Mouse (Mus musculus) megakaryocyte, embryonic 14.5 days (primary cell): ENCODE results near the gene Parg. TPM values are rescaled to one million over a fixed set of nuclear protein-coding genes. Genes with fewer than 3 reads are reported as not detected.
A peak's percentile ranks its signal among the peaks of the same experiment; 100 is the strongest.

ENCODE experiments used
- H3K27me3 ChIP-seq: replicated peaks from 2 replicates; pipeline ENCODE3; 2012; ENCODE audit warnings: inconsistent platforms
- H3K36me3 ChIP-seq: replicated peaks from 2 replicates; pipeline ENCODE3; 2012; ENCODE audit warnings: low read length, inconsistent platforms, mixed read lengths
- H3K4me1 ChIP-seq: 2 replicates; pipeline ENCODE4 v1.6.1; 2012; ENCODE audit warnings: inconsistent platforms
- H3K4me3 ChIP-seq: replicated peaks from 2 replicates; pipeline ENCODE3; 2012; ENCODE audit warnings: moderate library complexity, mild to moderate bottlenecking, inconsistent platforms
- H3K9me3 ChIP-seq: 2 replicates; pipeline ENCODE4 v1.6.1; 2012; ENCODE audit warnings: inconsistent platforms
- FLI1 ChIP-seq: IDR thresholded peaks from 2 replicates; pipeline ENCODE4 v1.6.1; 2012; ENCODE audit warnings: low read length, inconsistent platforms, mixed read lengths
- GATA1 ChIP-seq: IDR thresholded peaks from 3 replicates; pipeline ENCODE4 v1.6.1; 2012; ENCODE audit warnings: mixed read lengths, low read length, inconsistent platforms, borderline replicate concordance
- polyA plus RNA-seq: library from polyadenylated mRNA; stranded (reverse); fragments of >175 nt; gene quantifications from 2 replicates; pipeline ENCODE4 v1.2.3, GENCODE M21; 2012; ENCODE audit warnings: low replicate concordance; ENCODE audit not compliant: insufficient read depth

Parg gene
- polyA plus RNA-seq, 1 experiment: 4.6 TPM

GRCm38 (mm10) chr14:32311381-32312035 is 109.8 kb downstream of the Parg start:
- H3K36me3 ChIP-seq: no peaks in the 10 kb centered on the region
- TF ChIP-seq FLI1 (no peak), GATA1 (no peak)
- H3K4me1 ChIP-seq: no peaks in the 10 kb centered on the region
- H3K27me3 ChIP-seq: peaks cover 1% of the 10 kb centered on the region
- H3K9me3 ChIP-seq: no peaks in the 10 kb centered on the region
- no peak overlapping the region for H3K4me3 ChIP-seq

GRCm38 (mm10) chr14:32317822-32318221 is 116.1 kb downstream of the Parg start:
- Histone ChIP-seq H3K9me3 (no peaks in the 10 kb centered on the region), H3K4me1 (peaks cover 11% of the 10 kb centered on the region), H3K27me3 (peaks cover 13% of the 10 kb centered on the region), H3K36me3 (no peaks in the 10 kb centered on the region), H3K4me3 (no peak overlapping the region)
- no peak for TF ChIP-seq FLI1
- no peak for TF ChIP-seq GATA1

- Histone ChIP-seq H3K9me3 (no peaks in the 10 kb centered on the region), H3K36me3 (no peaks in the 10 kb centered on the region), H3K4me3 (peak within 1 kb of the TSS; percentile 89), H3K4me1 (peaks cover 11% of the 10 kb centered on the region), H3K27me3 (peaks cover 30% of the 10 kb centered on the region)
- TF ChIP-seq FLI1 (no peak), GATA1 (no peak)
These were observed 120.3 kb downstream of the Parg start, which contains the start of gene Ogdhl for GRCm38 (mm10) chr14:32321732-32322685. Gene Ogdhl (plus strand): TSS chr14:32322019.

DNA sequence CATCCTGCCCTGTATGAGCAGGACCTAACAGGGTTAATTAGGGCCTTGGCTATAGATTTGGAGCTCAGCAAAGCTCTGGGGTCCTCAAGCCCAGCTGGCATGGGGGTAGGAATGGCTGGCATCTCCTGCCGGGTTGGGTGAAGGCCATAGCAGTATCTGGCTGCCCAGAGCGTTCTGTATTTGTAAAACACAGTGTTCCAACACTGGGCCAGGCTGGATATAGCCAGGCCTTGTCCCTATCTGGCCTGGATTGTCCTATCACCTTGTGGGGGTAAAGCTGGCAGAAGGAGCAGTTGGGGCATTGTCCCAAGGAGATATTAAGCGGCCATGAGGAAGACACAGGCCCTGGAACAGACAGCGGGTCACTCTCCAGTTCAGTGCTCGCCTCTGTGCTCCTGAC is 121.5 kb downstream of the Parg start:
- no peaks in the 10 kb centered on the region for H3K9me3 ChIP-seq
- H3K4me3 ChIP-seq: no peak overlapping the region
- TF ChIP-seq FLI1 (no peak), GATA1 (no peak)
- H3K27me3 ChIP-seq: peaks cover 35% of the 10 kb centered on the region
- H3K36me3 ChIP-seq: no peaks in the 10 kb centered on the region
- peaks cover 11% of the 10 kb centered on the region for H3K4me1 ChIP-seq

DNA sequence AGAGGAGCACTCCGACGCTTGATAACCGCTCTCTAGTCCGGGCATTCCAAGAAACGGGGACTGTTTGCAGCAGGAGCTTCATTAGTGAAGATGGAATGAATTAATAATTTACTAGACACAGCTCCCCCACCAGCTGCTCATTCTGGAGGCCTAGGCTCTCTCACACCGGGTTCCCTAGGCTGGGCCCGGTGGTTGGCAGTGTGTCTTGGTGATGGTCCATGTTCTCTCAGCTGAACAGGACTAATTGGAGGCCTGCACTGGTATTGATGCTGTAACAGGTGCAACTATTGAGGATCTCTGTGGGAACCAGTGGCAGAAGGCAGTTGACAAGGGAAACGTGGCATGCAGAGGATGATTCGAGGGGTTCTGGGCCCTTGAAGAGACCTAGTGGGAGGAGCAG is 125.6 kb downstream of the Parg start:
- no peak overlapping the region for H3K4me3 ChIP-seq
- peaks cover 2% of the 10 kb centered on the region; the same call in 1 of the 2 replicates for H3K4me1 ChIP-seq
- H3K27me3 ChIP-seq: peaks cover 42% of the 10 kb centered on the region
- TF ChIP-seq FLI1 (no peak), GATA1 (no peak)
- no peaks in the 10 kb centered on the region for H3K36me3 ChIP-seq
- no peaks in the 10 kb centered on the region for H3K9me3 ChIP-seq

- H3K4me1 ChIP-seq: no peaks in the 10 kb centered on the region
- H3K36me3 ChIP-seq: no peaks in the 10 kb centered on the region
- no peak for TF ChIP-seq FLI1
- TF ChIP-seq GATA1: no peak
- no peak overlapping the region for H3K4me3 ChIP-seq
- H3K9me3 ChIP-seq: no peaks in the 10 kb centered on the region
- H3K27me3 ChIP-seq: peaks cover 36% of the 10 kb centered on the region
These were observed 131.0 kb downstream of the Parg start for GRCm38 (mm10) chr14:32332515-32333445.

GRCm38 (mm10) chr14:32336021-32336420 is 134.3 kb downstream of the Parg start:
- Histone ChIP-seq H3K4me3 (no peak overlapping the region), H3K27me3 (peaks cover 39% of the 10 kb centered on the region), H3K36me3 (no peaks in the 10 kb centered on the region), H3K9me3 (no peaks in the 10 kb centered on the region), H3K4me1 (no peaks in the 10 kb centered on the region)
- TF ChIP-seq GATA1 (no peak), FLI1 (no peak)

DNA sequence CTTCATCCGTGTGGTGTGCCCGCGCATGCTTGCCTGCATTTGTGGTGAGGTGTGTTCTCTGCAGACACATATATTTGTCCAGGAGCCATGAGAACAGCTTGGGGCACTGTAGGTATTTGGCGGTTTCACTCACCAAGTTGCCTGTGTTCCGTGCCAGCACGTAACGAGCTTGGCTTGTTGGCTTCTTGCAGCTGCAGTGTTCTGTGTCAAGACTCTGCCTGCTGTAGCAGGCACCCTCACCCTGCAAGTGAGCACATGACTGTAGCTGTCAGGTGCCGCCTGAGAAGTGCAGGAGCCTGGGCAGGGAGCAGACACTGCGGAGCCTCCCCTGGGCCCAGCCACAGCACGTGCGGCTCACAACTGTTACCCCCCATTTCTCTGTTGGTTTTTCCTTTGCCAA is 134.8 kb downstream of the Parg start:
- Histone ChIP-seq H3K4me3 (no peak overlapping the region), H3K36me3 (no peaks in the 10 kb centered on the region), H3K4me1 (no peaks in the 10 kb centered on the region), H3K27me3 (peaks cover 39% of the 10 kb centered on the region), H3K9me3 (no peaks in the 10 kb centered on the region)
- TF ChIP-seq FLI1 (no peak), GATA1 (no peak)

- H3K4me3 ChIP-seq: no peak overlapping the region
- H3K36me3 ChIP-seq: no peaks in the 10 kb centered on the region
- H3K4me1 ChIP-seq: no peaks in the 10 kb centered on the region
- TF ChIP-seq GATA1 (no peak), FLI1 (no peak)
- peaks cover 36% of the 10 kb centered on the region for H3K27me3 ChIP-seq
- H3K9me3 ChIP-seq: no peaks in the 10 kb centered on the region
These were observed 140.1 kb downstream of the Parg start for GRCm38 (mm10) chr14:32341823-32342222.

DNA sequence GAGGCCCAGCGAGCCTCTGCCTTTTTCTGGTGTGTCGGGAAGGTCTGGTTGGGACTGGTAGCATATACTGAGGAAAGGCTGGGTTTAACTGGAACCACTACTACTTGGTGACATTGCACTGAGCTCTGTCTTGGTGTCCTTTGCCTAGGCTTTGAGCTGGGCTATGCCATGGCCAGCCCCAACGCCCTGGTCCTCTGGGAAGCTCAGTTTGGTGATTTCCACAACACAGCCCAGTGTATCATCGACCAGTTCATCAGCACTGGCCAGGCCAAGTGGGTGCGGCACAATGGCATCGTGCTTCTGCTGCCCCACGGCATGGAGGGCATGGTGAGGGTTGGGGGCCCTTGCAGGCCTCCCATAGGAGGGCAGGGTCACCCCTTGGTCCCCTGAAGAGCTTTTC is 142.4 kb downstream of the Parg start:
- no peak overlapping the region for H3K4me3 ChIP-seq
- TF ChIP-seq FLI1 (no peak), GATA1 (no peak)
- H3K9me3 ChIP-seq: no peaks in the 10 kb centered on the region
- H3K4me1 ChIP-seq: no peaks in the 10 kb centered on the region
- H3K36me3 ChIP-seq: no peaks in the 10 kb centered on the region
- peaks cover 22% of the 10 kb centered on the region for H3K27me3 ChIP-seq
